Mouse (Mus musculus) gastrocnemius, postnatal 4 days (tissue): Measurements from ENCODE around the gene Slco4c1. TPM values are rescaled to one million over a fixed set of nuclear protein-coding genes. Genes with fewer than 3 reads are reported as not detected.

Source experiments
- DNase-seq, 2 experiments: peaks; one replicate each; pipeline ENCODE4 v3.0.0; 2021 to 2022; ENCODE audit warnings: low spot score in 2 of 2, mixed read lengths in 2 of 2
- total RNA-seq, 2 experiments: library from RNA; stranded (reverse); gene quantifications; 2 replicates each; pipeline ENCODE4 v1.2.3; 2021

The Slco4c1 gene
- total RNA-seq, 2 experiments from 2014 or later = 0.05 TPM; not detected in 1

- no peak for DNase-seq
Observed at GRCm38 (mm10) chr1:96773712-96774111, 98.3 kb downstream of the Slco4c1 start.

DNA sequence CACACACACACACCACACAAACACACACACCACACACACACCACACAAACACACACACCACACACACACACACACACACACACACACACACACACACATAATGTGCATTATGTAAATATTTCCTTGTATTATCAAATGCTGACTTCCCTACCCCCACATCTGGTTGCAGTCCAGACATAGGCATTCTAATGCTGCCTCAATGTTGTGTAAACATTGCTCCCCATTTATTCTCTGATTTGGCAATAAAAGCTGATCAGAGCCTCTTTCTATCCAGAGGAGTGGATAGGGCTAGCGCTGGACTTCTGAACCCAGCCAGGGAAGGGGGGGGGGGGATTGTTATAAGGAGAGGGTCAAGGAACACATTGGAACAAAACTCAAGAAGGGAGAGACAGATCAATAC lies 101.7 kb downstream of the Slco4c1 start:
- no peak for DNase-seq

DNA sequence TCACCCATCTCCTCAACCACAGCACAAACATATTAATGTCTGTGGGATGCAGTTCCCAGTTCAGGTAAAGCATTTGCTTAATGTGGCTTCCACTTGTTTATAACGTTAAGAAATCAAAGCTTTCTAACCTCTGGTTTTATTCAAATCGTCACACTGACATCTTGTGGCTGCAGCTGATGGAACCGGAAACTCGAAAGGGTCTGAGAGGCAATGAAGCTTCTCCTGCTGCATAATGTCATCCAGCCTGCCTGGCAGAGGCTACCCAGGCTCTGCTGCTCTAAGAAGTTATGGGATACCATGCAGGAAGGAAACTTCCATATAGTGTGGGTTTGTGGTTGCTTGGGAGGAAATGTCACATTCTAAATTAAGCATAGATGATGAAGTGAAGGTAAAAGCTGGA lies 103.7 kb downstream of the Slco4c1 start:
- DNase-seq = no peak

- no peak for DNase-seq
Observed at GRCm38 (mm10) chr1:96766535-96766934, 105.4 kb downstream of the Slco4c1 start.
